Mouse (Mus musculus): ENCODE data around the gene Klhdc4. TPM values are rescaled to one million over a fixed set of nuclear protein-coding genes. Genes with fewer than 3 reads are reported as not detected.
A peak's percentile ranks its signal among the peaks of the same experiment; 100 is the strongest.

Gene Klhdc4
- polyA plus RNA-seq, 1 experiment from 2014 or later = 53.9 TPM

DNA sequence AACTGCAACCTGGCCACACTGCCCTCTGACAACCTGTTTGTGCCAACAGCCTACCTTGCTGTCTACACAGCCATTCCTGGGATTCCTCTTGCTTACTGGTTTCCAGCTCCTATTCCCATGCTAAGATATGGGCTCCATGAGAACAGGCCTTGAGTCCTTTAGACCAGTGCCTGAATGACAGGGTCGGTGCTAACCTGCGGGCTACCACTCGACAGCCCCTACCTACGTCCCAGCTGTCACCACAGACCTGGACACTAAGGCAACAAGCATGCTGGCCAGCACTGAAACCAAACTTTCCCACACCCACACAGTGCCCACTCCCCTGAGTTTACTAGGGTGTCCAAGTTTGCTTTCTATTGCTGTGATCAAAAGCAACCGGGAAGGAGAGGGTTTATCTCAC, 1.6 kb downstream of the Klhdc4 start:
- H3K4me2 ChIP-seq = peak overlapping the region; percentile 93
- H3K9me3 ChIP-seq = no peaks in the 10 kb centered on the region
- H3K4me3 ChIP-seq (replicated peaks) = no peak overlapping the region
- no peak for ATAC-seq (ENCODE audit: low FRiP score)
- H3K4me1 ChIP-seq = peaks cover 12% of the 10 kb centered on the region
- H3K9ac ChIP-seq = no peak overlapping the region
- no peak overlapping the region for H3K27ac ChIP-seq
- whole genome bisulfite sequencing = 96% methylated on average over 5 of the region's 5 CpGs
- no peaks in the 10 kb centered on the region for H3K36me3 ChIP-seq (replicated peaks)
- 0 out of 2 replicates have a peak, but pooled peaks cover 2% of the 10 kb centered on the region for H3K27me3 ChIP-seq

DNA sequence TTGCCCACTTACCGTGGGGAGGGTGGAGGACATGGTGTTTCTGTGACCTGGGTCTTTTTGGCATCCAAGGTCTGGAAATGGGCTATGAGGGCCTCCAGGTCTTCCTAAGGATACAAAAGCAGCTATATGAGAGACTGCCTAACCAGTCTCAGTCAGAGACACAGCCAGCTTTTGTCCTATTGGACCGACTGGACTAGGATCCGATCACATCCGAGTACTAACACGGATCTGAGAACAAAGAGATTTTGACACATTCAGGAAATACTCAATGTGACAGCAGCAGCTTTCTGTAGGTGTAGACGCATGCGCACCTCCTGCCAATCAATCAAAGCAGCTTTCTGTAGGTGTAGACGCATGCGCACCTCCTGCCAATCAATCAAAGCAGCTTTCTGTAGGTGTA, 7.6 kb downstream of the Klhdc4 start:
- 91% methylated on average over 9 of the region's 9 CpGs for WGBS
- ATAC-seq (ENCODE audit: low FRiP score) = no peak
- Histone ChIP-seq H3K36me3 (replicated peaks) (peaks cover 39% of the 10 kb centered on the region), H3K9me3 (no peaks in the 10 kb centered on the region), H3K4me3 (replicated peaks) (no peak overlapping the region), H3K4me2 (no peak overlapping the region), H3K27me3 (no peaks in the 10 kb centered on the region), H3K27ac (no peak overlapping the region), H3K4me1 (no peaks in the 10 kb centered on the region), H3K9ac (no peak overlapping the region)

DNA sequence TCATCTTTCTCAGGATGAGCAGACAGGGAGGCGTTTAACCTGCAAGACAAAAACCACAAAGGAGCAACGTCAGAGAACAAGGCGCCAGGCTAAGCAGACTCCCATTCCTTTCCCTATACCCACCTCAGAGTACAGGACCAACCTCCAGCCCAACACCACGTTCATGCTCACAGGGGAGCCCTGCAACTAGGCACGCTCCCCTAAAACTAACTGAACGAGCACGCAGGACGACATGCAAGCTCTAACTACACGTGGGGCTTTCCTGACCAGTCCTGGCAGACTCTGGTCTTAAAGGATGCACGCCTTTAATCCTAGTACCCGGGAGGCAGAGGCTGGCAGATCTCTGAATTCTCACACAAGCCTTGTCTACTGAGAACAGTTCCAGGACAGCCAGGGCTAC, 8.0 kb downstream of the Klhdc4 start:
- H3K4me2 ChIP-seq = no peak overlapping the region
- H3K9ac ChIP-seq = no peak overlapping the region
- no peaks in the 10 kb centered on the region for H3K4me1 ChIP-seq
- H3K27me3 ChIP-seq = no peaks in the 10 kb centered on the region
- H3K27ac ChIP-seq = no peak overlapping the region
- H3K4me3 ChIP-seq (replicated peaks) = no peak overlapping the region
- 89% methylated on average over 11 of the region's 11 CpGs for WGBS
- no peak for ATAC-seq (ENCODE audit: low FRiP score)
- peaks cover 39% of the 10 kb centered on the region for H3K36me3 ChIP-seq (replicated peaks)
- H3K9me3 ChIP-seq = no peaks in the 10 kb centered on the region

DNA sequence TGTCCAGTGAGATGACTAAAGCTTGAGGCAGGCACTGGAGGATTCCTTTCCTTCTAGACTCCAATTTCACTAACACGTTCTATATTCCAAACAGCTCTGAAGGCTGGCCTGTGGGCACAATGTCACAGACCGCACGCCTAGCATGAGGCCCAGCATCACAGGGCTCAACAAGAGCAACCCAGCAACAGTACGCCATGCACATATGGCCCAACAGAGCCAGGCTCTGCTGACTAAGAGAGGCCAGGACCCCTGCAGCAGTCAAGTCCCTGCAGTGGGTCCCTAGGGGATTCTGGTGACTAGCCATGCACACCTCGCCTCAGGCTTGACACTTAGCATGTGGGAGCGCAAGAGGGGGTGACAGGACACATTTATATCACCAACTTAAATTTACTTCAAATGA, 8.5 kb downstream of the Klhdc4 start:
- 91% methylated on average over 6 of the region's 6 CpGs for WGBS
- H3K27me3 ChIP-seq = no peaks in the 10 kb centered on the region
- H3K36me3 ChIP-seq (replicated peaks) = peaks cover 39% of the 10 kb centered on the region
- H3K27ac ChIP-seq = no peak overlapping the region
- no peak overlapping the region for H3K9ac ChIP-seq
- no peaks in the 10 kb centered on the region for H3K9me3 ChIP-seq
- H3K4me2 ChIP-seq = no peak overlapping the region
- ATAC-seq (ENCODE audit: low FRiP score) = no peak
- H3K4me1 ChIP-seq = no peaks in the 10 kb centered on the region
- no peak overlapping the region for H3K4me3 ChIP-seq (replicated peaks)

DNA sequence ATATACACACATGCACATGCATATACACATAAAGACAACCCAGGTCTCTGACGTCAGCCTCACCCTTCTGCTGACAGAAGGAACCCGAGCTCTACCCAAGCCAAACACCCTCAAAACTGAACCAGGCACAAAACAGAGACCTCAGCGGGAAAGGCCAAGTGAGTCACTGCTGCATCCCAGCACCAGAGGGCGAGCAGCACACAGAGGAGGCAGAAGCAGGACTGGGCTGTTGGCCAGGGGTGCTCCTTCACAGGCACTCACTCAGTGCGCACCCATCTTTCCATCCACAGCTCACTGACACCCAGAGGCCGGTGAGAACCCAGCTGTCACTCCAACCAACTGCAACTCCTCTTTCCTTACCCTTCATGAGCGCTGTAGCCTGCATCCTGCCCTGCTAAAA, 11.1 kb downstream of the Klhdc4 start:
- Histone ChIP-seq H3K36me3 (replicated peaks) (peaks cover 56% of the 10 kb centered on the region), H3K9ac (no peak overlapping the region), H3K27me3 (no peaks in the 10 kb centered on the region), H3K4me1 (no peaks in the 10 kb centered on the region), H3K9me3 (no peaks in the 10 kb centered on the region), H3K4me2 (no peak overlapping the region), H3K4me3 (replicated peaks) (no peak overlapping the region), H3K27ac (no peak overlapping the region)
- 85% methylated on average over 7 of the region's 7 CpGs for WGBS
- ATAC-seq (ENCODE audit: low FRiP score) = no peak

DNA sequence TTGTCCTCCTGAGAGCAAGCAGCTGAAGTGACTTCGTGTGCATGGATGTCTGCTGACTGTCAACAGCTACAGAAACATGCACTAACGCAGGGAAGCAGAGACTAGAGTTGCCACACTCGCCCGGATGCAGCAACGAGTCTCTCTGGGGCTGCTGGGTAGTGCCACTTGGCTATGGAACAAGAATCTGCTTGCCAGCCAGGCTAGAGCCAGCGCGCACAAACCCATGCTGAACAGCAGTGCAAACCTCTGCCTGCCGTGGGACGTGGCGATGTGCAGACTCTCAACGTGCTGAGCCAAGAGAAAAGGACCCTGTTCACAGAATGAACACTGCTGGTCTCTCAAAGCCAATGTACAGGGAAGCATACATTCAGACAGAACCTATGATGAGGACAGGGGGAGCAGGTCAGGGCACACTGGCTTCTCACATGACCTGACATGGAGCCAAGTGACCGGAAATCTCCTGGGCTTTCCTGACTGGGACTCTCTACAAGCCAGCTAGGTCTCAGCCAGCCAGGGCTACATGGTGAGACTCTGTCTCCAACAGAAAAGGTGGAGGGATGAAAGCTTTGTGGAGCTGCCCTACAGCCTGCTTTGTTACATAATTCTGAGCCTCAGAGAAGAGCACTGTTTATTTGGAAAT, 17.3 kb downstream of the Klhdc4 start:
- no peaks in the 10 kb centered on the region for H3K27me3 ChIP-seq
- H3K27ac ChIP-seq = no peak overlapping the region
- no peak overlapping the region for H3K9ac ChIP-seq
- H3K4me2 ChIP-seq = no peak overlapping the region
- WGBS = 93% methylated on average over 12 of the region's 12 CpGs
- no peak overlapping the region for H3K4me3 ChIP-seq (replicated peaks)
- H3K9me3 ChIP-seq = no peaks in the 10 kb centered on the region
- no peaks in the 10 kb centered on the region for H3K4me1 ChIP-seq
- no peak for ATAC-seq (ENCODE audit: low FRiP score)
- H3K36me3 ChIP-seq (replicated peaks) = peaks cover 37% of the 10 kb centered on the region

DNA sequence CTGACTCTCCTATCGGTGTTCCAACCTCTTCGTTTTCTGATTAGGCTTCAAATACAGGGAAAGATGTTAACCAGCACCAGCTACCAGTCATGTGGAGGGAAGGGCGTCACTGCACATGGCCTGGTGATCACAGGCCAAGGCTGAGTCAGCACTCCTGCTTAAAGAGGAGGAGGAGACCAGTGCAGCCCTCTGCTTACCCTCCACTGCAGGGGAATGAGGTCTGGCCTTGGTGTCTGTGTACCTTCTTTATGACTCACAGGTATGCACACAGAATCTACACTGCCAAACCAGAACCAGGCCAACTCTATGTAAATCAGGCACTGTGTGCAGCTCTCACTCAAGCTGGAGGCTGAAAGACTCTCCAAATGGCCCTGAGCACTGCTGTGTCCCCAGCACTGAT, 17.9 kb downstream of the Klhdc4 start:
- no peak for ATAC-seq (ENCODE audit: low FRiP score)
- no peak overlapping the region for H3K27ac ChIP-seq
- no peak overlapping the region for H3K4me3 ChIP-seq (replicated peaks)
- H3K9ac ChIP-seq = no peak overlapping the region
- 93% methylated on average over 3 of the region's 3 CpGs for WGBS
- no peaks in the 10 kb centered on the region for H3K4me1 ChIP-seq
- H3K9me3 ChIP-seq = no peaks in the 10 kb centered on the region
- no peak overlapping the region for H3K4me2 ChIP-seq
- H3K36me3 ChIP-seq (replicated peaks) = peaks cover 39% of the 10 kb centered on the region
- H3K27me3 ChIP-seq = no peaks in the 10 kb centered on the region

DNA sequence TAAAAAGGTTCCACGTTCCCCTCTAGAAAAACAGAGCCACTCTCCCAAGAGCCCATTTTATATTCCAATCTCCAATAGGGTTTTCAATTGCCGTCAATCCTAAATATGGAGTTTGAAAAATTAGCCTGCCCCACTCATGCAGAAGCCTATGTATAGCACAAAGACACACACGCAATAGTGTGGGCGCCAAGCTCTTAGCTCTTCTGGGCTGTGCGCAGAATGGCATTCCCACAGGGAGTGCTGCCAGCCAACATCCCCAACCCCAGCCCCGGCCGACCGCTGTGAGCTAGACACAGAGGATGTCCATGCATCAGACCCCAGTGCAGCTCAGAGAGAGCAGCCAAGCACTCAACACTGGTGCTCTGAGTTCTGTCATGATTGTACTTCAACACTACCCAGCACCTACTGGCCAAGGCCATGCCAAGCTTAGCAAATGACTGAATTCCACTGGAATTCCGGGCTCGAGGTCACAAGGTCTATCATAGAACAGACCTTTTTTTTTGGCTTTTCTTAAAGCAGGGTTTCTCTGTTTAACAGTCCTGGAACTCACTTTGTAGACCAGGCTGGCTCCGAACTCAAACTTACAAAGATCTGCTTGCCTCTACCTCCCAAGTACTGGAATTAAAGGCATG, 19.7 kb downstream of the Klhdc4 start:
- H3K9me3 ChIP-seq = no peaks in the 10 kb centered on the region
- H3K4me2 ChIP-seq = no peak overlapping the region
- H3K9ac ChIP-seq = no peak overlapping the region
- H3K36me3 ChIP-seq (replicated peaks) = peaks cover 51% of the 10 kb centered on the region
- 95% methylated on average over 11 of the region's 11 CpGs for WGBS
- no peak overlapping the region for H3K27ac ChIP-seq
- H3K27me3 ChIP-seq = no peaks in the 10 kb centered on the region
- ATAC-seq (ENCODE audit: low FRiP score) = no peak
- H3K4me3 ChIP-seq (replicated peaks) = no peak overlapping the region
- H3K4me1 ChIP-seq = no peaks in the 10 kb centered on the region

DNA sequence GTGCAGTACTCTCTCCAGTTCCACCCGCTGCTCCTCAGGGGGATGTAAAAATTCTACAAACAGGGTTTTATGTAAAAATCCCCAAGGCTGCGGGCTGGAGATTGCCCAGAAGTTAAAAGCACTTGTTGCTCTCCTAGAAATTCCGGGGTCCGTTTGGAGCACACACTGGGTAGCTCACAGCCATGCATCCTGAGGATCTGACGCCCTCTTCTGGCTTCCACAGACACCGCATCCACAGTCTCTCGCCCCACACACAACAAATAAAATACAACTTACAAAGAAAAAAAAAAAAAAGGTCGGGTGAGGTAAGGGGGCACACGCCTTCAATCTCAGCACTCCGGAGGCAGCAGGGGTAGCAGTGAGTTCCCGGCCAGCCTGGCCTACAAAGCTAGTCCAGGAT, 21.3 kb downstream of the Klhdc4 start:
- Histone ChIP-seq H3K36me3 (replicated peaks) (peaks cover 45% of the 10 kb centered on the region), H3K9ac (no peak overlapping the region), H3K4me3 (replicated peaks) (no peak overlapping the region), H3K9me3 (no peaks in the 10 kb centered on the region), H3K27me3 (no peaks in the 10 kb centered on the region), H3K27ac (no peak overlapping the region), H3K4me1 (no peaks in the 10 kb centered on the region), H3K4me2 (no peak overlapping the region)
- WGBS = 76% methylated on average over 11 of the region's 11 CpGs
- no peak for ATAC-seq (ENCODE audit: low FRiP score)

DNA sequence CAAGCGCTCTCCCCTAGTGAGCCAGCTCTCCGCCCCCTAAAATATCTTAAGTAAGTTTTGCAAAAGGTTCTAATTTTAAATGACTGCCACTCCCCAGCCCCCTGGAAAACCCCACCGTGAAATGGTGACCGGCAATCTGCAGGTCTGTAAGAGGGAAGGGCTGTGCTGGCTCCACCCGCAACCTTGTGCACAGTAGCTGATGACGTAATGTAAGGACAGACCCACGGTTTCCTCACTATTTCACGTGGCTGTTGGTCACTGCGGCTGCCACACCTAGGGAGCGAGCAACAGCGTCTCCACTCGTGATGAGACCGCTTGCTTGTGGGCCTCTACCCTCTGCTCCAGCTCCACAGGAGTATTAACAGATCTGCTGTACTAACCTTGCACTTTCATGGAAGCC, 23.2 kb downstream of the Klhdc4 start:
- Histone ChIP-seq H3K27ac (no peak overlapping the region), H3K27me3 (no peaks in the 10 kb centered on the region), H3K9ac (no peak overlapping the region), H3K36me3 (replicated peaks) (peaks cover 40% of the 10 kb centered on the region), H3K4me1 (no peaks in the 10 kb centered on the region), H3K4me3 (replicated peaks) (no peak overlapping the region), H3K9me3 (no peaks in the 10 kb centered on the region), H3K4me2 (no peak overlapping the region)
- WGBS = 95% methylated on average over 13 of the region's 13 CpGs
- ATAC-seq (ENCODE audit: low FRiP score) = no peak

DNA sequence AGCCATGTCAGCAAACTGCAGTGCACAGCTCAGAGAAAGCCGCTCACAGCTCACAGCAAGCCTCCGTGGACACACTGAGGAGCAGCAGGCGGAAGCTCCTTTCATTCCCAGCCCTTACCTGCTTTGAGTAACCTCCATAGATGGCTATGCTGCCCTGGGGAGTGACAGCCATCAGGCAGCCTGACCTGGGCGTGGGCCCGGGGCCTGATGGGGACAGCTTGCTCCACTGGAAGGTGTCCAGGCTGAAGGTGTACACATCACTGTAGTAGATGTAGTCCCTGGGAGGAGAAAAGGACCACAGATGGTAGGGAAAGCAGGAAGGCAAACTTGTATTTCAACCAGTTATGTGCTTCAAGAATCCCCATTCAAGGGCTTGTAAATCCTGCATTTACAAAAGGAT, 24.5 kb downstream of the Klhdc4 start:
- no peaks in the 10 kb centered on the region for H3K27me3 ChIP-seq
- no peaks in the 10 kb centered on the region for H3K9me3 ChIP-seq
- H3K4me1 ChIP-seq = no peaks in the 10 kb centered on the region
- WGBS = 92% methylated on average over 5 of the region's 5 CpGs
- ATAC-seq (ENCODE audit: low FRiP score) = no peak
- H3K9ac ChIP-seq = no peak overlapping the region
- H3K4me2 ChIP-seq = no peak overlapping the region
- H3K4me3 ChIP-seq (replicated peaks) = no peak overlapping the region
- no peak overlapping the region for H3K27ac ChIP-seq
- peaks cover 50% of the 10 kb centered on the region for H3K36me3 ChIP-seq (replicated peaks)

DNA sequence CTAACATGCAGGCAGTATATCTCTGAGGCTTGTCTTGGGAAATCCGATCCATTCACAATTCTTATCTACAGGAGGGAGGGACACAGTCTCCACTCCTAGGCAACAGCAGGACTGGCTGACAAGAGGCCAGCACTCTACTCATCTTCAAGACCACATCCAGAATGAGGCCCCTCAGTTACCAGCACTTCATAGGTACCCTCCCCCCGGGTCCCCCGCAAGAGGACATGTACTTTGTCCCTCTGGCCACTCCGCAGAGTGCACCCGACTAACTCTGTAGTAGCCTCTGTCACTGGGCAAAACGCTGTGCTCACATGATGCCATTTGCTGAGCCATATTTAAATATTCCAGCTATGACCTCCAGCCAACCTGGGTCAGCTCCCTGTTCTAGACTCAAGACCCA, 31.0 kb downstream of the Klhdc4 start:
- Histone ChIP-seq H3K4me3 (replicated peaks) (no peak overlapping the region), H3K9ac (no peak overlapping the region), H3K36me3 (replicated peaks) (peaks cover 79% of the 10 kb centered on the region), H3K27ac (no peak overlapping the region), H3K4me1 (no peaks in the 10 kb centered on the region), H3K9me3 (no peaks in the 10 kb centered on the region), H3K4me2 (no peak overlapping the region), H3K27me3 (no peaks in the 10 kb centered on the region)
- WGBS = 91% methylated on average over 6 of the region's 6 CpGs
- ATAC-seq (ENCODE audit: low FRiP score) = no peak

DNA sequence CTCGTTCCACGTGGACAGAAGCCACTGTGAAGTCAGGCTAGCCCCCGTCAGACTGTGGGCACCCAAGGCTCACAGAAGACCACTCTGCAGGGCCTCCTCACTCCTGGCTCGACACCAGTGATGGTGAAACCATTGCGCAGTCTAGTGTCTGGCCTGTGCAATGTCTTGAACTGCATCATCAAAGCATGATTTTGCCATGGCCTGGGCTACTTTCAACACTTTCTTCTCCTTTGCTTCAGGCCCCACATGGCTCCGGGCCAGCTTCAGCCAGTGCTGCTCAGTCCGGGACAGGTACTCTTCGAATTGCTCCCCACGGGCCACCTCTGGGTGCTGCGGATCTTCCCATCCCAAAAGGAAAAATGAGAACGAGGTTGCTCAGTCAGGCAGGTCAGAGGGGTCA, 33.0 kb downstream of the Klhdc4 start:
- 90% methylated on average over 11 of the region's 11 CpGs for WGBS
- no peaks in the 10 kb centered on the region for H3K27me3 ChIP-seq
- H3K36me3 ChIP-seq (replicated peaks) = peaks cover 71% of the 10 kb centered on the region
- H3K4me1 ChIP-seq = no peaks in the 10 kb centered on the region
- no peak overlapping the region for H3K4me3 ChIP-seq (replicated peaks)
- ATAC-seq (ENCODE audit: low FRiP score) = no peak
- H3K27ac ChIP-seq = no peak overlapping the region
- H3K9me3 ChIP-seq = no peaks in the 10 kb centered on the region
- no peak overlapping the region for H3K4me2 ChIP-seq
- H3K9ac ChIP-seq = no peak overlapping the region
